Mouse (Mus musculus) kidney, embryonic 14.5 days (tissue): ENCODE results near the gene Pld1. TPM values are rescaled to one million over a fixed set of nuclear protein-coding genes. Genes with fewer than 3 reads are reported as not detected.

Source experiments
- ATAC-seq: fragments of 200-750 bp; cut with Nextera tagmentation; 2 replicates; pipeline ENCODE4 v1.8.0; 2017; ENCODE audit warnings: moderate number of reproducible peaks, mild to moderate bottlenecking, moderate TSS enrichment, moderate library complexity; ENCODE audit not compliant: low FRiP score, low TSS enrichment
- H3K27ac ChIP-seq: fragments of 300-500 bp; sonication (generic); 2 replicates; pipeline ENCODE4 v1.5.1; 2014; ENCODE audit warnings: low read depth, mild to moderate bottlenecking, low read length, moderate library complexity, mixed read lengths
- H3K27me3 ChIP-seq: fragments of 300-500 bp; sonication (generic); 2 replicates; pipeline ENCODE4 v1.6.1; 2014; ENCODE audit warnings: mild to moderate bottlenecking, low read length; ENCODE audit not compliant: control insufficient read depth, insufficient read depth
- H3K36me3 ChIP-seq: fragments of 300-500 bp; sonication (generic); 2 replicates; pipeline ENCODE4 v1.6.1; 2014; ENCODE audit warnings: low read length, mixed read lengths; ENCODE audit not compliant: control insufficient read depth, insufficient read depth
- H3K4me1 ChIP-seq: fragments of 300-500 bp; sonication (generic); 2 replicates; pipeline ENCODE4 v1.6.1; 2014; ENCODE audit warnings: low read length, mixed read lengths; ENCODE audit not compliant: control insufficient read depth, insufficient read depth
- H3K4me2 ChIP-seq: fragments of 300-500 bp; sonication (generic); replicated peaks from 2 replicates; pipeline ENCODE4 v1.6.1; 2014; ENCODE audit warnings: low read depth, mild to moderate bottlenecking, low read length
- H3K4me3 ChIP-seq: fragments of 300-500 bp; sonication (generic); 2 replicates; pipeline ENCODE4 v1.5.1; 2014; ENCODE audit warnings: mild to moderate bottlenecking, low read length
- H3K9ac ChIP-seq: fragments of 300-500 bp; sonication (generic); 2 replicates; pipeline ENCODE4 v1.6.1; 2014; ENCODE audit warnings: low read depth, mild to moderate bottlenecking, low read length, moderate library complexity
- H3K9me3 ChIP-seq: fragments of 300-500 bp; sonication (generic); 2 replicates; pipeline ENCODE4 v1.6.1; 2016; ENCODE audit warnings: low read length; ENCODE audit not compliant: control insufficient read depth
- WGBS: fragments of 180-500 bp; shearing (Covaris S2); extraction: QIAGEN DNeasy Blood & Tissue Kit; methylation state at CpG from one replicate; pipeline ENCODE4 v1.1.7; 2014; 5-methylcytosine and 5-hydroxymethylcytosine counted together
- polyA plus RNA-seq: library from polyadenylated mRNA; unstranded; fragments of >200 nt; fragmentation: Nextera tagmentation; extraction: Ambion mirVana; gene quantifications from 2 replicates; pipeline ENCODE4 v1.2.1, GENCODE M21; 2014

The Pld1 gene
- polyA plus RNA-seq, 1 experiment from 2014 or later = 4.8 TPM

- no peaks in the 10 kb centered on the region for H3K36me3 ChIP-seq
- H3K9ac ChIP-seq = no peak overlapping the region
- ATAC-seq = no peak
- H3K4me3 ChIP-seq = no peak overlapping the region
- H3K4me1 ChIP-seq = no peaks in the 10 kb centered on the region
- WGBS = 90% methylated on average over 2 of the region's 2 CpGs
- H3K27ac ChIP-seq = no peak overlapping the region
- peaks cover 6% of the 10 kb centered on the region; the same call in 1 of the 2 replicates for H3K9me3 ChIP-seq
- H3K4me2 ChIP-seq = no peak overlapping the region
- H3K27me3 ChIP-seq = no peaks in the 10 kb centered on the region
Observed at GRCm38 (mm10) chr3:27908316-27908715, 30.2 kb upstream of the Pld1 start.

- Histone ChIP-seq H3K27ac (no peak overlapping the region), H3K9me3 (peaks cover 6% of the 10 kb centered on the region; the same call in 1 of the 2 replicates), H3K4me1 (no peaks in the 10 kb centered on the region), H3K4me2 (no peak overlapping the region), H3K27me3 (no peaks in the 10 kb centered on the region), H3K36me3 (no peaks in the 10 kb centered on the region), H3K9ac (no peak overlapping the region), H3K4me3 (no peak overlapping the region)
- no peak for ATAC-seq
- WGBS = 90% methylated on average over 3 of the region's 3 CpGs
Observed at GRCm38 (mm10) chr3:27909016-27909415, 29.5 kb upstream of the Pld1 start.

GRCm38 (mm10) chr3:27918656-27919436, 19.6 kb upstream of the Pld1 start:
- Histone ChIP-seq H3K36me3 (no peaks in the 10 kb centered on the region), H3K4me1 (no peaks in the 10 kb centered on the region), H3K27ac (no peak overlapping the region), H3K9me3 (peaks cover 11% of the 10 kb centered on the region; the same call in 1 of the 2 replicates), H3K9ac (no peak overlapping the region), H3K4me3 (no peak overlapping the region), H3K4me2 (no peak overlapping the region), H3K27me3 (no peaks in the 10 kb centered on the region)
- ATAC-seq = no peak
- 82% methylated on average over 14 of the region's 14 CpGs for WGBS

DNA sequence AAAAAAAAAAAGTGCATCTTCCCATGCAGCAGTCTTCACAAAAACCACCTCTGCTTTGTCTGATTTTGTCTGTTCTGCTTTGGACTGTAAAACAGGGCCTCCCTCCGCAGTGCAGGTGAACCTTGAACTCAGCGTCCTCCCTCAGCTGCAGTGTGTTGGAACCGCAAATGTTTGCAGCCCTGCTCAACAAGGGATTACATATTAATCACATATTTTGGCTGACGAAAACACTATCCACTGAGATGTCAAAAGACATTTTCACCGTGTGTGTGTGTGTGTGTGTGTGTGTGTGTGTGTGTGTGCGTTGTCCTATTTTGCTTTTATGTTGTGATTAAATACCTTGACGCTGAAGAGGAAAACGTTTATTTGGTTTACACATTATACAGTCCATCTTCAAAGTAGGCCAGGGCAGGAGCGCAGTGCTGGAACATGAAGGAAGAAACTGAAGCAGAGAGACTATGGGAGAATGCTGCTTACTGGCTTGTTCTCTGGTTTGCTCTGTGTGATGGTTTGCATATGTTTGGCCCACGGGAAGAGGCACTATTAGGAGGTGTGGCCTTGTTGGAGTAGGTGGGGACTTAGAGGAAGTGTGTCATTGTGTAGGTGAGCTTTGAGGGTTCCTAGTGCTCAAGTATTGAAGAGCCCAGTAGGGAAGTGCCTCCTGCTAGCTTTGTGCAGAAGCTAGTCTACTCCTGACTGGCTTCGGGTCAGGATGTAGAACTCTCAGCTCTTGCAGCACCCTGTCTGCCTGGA, 17.1 kb upstream of the Pld1 start:
- no peak overlapping the region for H3K4me2 ChIP-seq
- no peaks in the 10 kb centered on the region for H3K4me1 ChIP-seq
- H3K27me3 ChIP-seq = no peaks in the 10 kb centered on the region
- no peak overlapping the region for H3K4me3 ChIP-seq
- H3K9ac ChIP-seq = no peak overlapping the region
- peaks cover 11% of the 10 kb centered on the region; the same call in 1 of the 2 replicates for H3K9me3 ChIP-seq
- WGBS = 83% methylated on average over 11 of the region's 11 CpGs
- ATAC-seq = no peak
- H3K27ac ChIP-seq = no peak overlapping the region
- no peaks in the 10 kb centered on the region for H3K36me3 ChIP-seq

DNA sequence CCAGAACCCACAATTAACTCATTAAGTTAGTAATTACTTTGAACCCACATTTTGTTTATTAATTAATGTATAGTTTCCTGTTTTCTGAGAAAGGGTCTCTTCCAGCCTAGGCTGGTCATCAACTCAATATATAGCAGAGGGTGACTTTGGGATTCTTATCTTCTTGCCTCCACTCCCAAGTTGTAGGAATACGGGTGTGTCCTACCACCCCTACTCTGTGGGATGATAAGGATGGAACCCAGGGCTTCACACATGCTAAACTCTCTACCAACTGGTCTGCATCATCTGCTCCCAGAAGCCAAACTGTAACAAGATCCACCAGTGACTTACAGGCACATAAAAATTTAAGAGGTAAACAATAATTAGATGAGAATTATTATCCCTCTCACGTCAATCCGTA, 14.5 kb upstream of the Pld1 start:
- Histone ChIP-seq H3K36me3 (no peaks in the 10 kb centered on the region), H3K4me1 (no peaks in the 10 kb centered on the region), H3K27me3 (no peaks in the 10 kb centered on the region), H3K9me3 (peaks cover 8% of the 10 kb centered on the region; the same call in 1 of the 2 replicates), H3K9ac (no peak overlapping the region), H3K4me3 (no peak overlapping the region), H3K4me2 (no peak overlapping the region), H3K27ac (no peak overlapping the region)
- WGBS = 66% methylated on average over 3 of the region's 3 CpGs
- ATAC-seq = no peak

GRCm38 (mm10) chr3:27929219-27929618, 9.3 kb upstream of the Pld1 start:
- no peaks in the 10 kb centered on the region for H3K27me3 ChIP-seq
- no peak for ATAC-seq
- no peaks in the 10 kb centered on the region for H3K36me3 ChIP-seq
- no peaks in the 10 kb centered on the region for H3K9me3 ChIP-seq
- 86% methylated on average over 4 of the region's 4 CpGs for WGBS
- no peak overlapping the region for H3K27ac ChIP-seq
- H3K4me2 ChIP-seq = no peak overlapping the region
- no peaks in the 10 kb centered on the region for H3K4me1 ChIP-seq
- no peak overlapping the region for H3K9ac ChIP-seq
- no peak overlapping the region for H3K4me3 ChIP-seq

DNA sequence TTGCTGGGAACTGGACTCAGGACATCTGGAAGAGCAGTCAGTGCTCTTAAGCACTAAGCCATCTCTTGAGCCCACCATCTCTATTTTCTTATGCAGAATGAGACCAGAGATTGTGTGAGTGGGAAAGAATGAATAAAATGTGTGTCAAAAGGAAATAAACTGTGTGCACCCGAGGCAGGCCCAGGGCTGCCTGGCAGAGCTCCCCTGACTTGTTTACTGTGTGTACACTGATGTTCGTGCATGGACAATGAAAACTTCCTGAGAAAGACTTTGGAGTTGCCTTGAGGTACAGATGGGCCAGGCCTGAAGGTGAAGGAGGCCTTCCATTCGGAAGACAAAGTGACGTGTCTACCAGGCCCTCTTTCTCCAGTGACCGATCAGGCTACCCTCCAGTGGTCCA, 6.1 kb upstream of the Pld1 start:
- H3K27me3 ChIP-seq = 0 out of 2 replicates have a peak, but pooled peaks cover 3% of the 10 kb centered on the region
- no peak overlapping the region for H3K4me3 ChIP-seq
- no peaks in the 10 kb centered on the region for H3K4me1 ChIP-seq
- H3K9me3 ChIP-seq = no peaks in the 10 kb centered on the region
- H3K27ac ChIP-seq = no peak overlapping the region
- WGBS = 84% methylated on average over 5 of the region's 5 CpGs
- no peak overlapping the region for H3K4me2 ChIP-seq
- no peaks in the 10 kb centered on the region for H3K36me3 ChIP-seq
- no peak for ATAC-seq
- no peak overlapping the region for H3K9ac ChIP-seq

DNA sequence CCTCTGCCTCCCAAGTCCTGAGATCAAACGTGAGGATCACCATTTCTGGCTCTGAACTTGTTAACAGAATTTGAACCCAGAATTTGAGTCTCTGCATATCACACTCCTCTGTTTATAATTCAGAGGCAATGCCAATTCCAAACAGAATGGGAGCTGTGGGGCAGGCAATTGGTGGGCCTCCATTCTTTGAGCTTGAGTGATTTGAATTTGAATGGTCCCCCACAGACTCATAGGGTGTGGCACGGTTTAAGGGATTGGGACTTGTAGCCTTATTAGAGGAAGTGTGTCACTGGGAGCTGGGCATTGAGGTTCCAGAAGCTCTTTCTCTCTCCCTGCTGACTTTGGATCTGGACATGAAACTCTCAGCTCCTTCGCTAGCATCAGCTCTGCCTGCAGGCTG, 2.9 kb upstream of the Pld1 start:
- H3K4me2 ChIP-seq = no peak overlapping the region
- H3K9me3 ChIP-seq = no peaks in the 10 kb centered on the region
- H3K27ac ChIP-seq = no peak overlapping the region
- H3K9ac ChIP-seq = no peak overlapping the region
- no peaks in the 10 kb centered on the region for H3K36me3 ChIP-seq
- H3K4me1 ChIP-seq = peaks cover 12% of the 10 kb centered on the region; the same call in 1 of the 2 replicates
- 0 out of 2 replicates have a peak, but pooled peaks cover 3% of the 10 kb centered on the region for H3K27me3 ChIP-seq
- no peak overlapping the region for H3K4me3 ChIP-seq
- 74% methylated on average over 3 of the region's 3 CpGs for WGBS
- ATAC-seq = no peak

- Histone ChIP-seq H3K4me3 (no peak overlapping the region), H3K4me2 (no peak overlapping the region), H3K27ac (no peak overlapping the region), H3K36me3 (no peaks in the 10 kb centered on the region), H3K4me1 (peaks cover 12% of the 10 kb centered on the region; the same call in 1 of the 2 replicates), H3K27me3 (0 out of 2 replicates have a peak, but pooled peaks cover 3% of the 10 kb centered on the region), H3K9ac (no peak overlapping the region), H3K9me3 (no peaks in the 10 kb centered on the region)
- no peak for ATAC-seq
- 71% methylated on average over 5 of the region's 5 CpGs for WGBS
Observed at GRCm38 (mm10) chr3:27936731-27937130, 1.8 kb upstream of the Pld1 start.
